Mouse (Mus musculus): ENCODE results near the gene Ptprd.

- TF ChIP-seq CTCF (IDR thresholded peaks at IDR 0.05) (no peak), EP300 (IDR thresholded peaks at IDR 0.05) (no peak)
Measured at GRCm38 (mm10) chr4:78142767-78143148, 69.0 kb downstream of the Ptprd start.

All from lung, postnatal 0 days (tissue).